Mouse (Mus musculus): ENCODE results near the gene Cdca3.

Gene Cdca3

DNA sequence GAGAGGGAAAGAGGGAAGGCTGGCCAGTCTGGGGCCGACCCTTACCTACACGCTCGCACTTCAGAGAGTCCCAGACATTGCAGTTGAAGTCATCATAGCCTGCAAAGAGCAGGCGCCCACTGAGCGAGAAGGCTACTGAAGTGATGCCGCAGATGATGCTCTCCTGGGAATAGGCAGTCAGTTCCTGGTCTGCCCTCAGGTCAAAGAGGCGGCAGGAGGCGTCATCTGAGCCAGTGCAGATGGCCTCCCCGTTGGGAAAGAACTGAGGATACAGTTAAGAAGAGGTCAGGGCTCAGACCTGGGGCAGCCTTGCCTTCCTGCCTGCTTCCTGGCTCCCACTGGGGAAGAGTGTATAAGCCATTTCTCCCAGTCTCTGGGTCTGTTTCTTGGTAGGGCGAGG lies 6.2 kb downstream of the Cdca3 start:
- DNase-seq = no peak

DNA sequence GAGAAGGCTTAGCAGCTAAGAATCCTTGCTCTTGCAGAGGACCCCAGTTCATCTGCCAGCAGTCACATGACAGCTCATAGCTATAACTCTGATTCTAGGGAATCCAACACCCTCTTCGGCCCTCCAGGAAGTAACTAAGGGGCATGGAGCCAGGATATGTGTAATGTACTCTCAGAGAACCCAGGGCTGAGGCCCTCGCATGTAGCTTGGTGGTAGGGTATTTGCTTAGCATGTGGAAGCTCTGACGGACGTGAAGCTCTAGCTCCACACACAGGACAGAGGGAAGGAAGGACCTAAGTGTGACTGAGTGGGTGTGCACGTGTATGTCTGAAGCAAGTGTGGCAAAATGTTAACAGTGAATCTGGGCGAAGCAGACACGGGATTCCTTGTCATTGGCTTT lies 7.1 kb downstream of the Cdca3 start:
- no peak for DNase-seq

DNA sequence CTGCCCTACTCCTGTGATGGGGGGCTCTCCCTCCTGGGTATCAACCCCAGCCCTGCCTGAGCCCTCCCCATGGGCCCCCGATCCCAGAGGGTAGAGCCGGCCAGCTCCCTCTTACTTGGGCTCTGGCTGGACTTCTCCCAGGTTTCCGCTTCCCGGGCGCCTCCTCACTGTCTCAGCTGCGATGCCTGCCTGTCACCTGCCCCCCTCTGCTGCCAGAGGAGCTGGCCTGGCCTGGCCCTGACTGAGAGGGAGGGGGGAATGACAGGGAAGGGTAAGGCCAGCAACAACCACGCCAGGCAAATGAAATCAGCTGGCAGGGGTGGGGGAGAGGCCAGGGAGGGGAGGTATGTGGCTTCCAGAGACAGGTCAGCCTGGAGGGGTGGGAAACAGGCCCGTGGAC lies 10.5 kb downstream of the Cdca3 start:
- DNase-seq = peak; percentile 68 to 71

DNA sequence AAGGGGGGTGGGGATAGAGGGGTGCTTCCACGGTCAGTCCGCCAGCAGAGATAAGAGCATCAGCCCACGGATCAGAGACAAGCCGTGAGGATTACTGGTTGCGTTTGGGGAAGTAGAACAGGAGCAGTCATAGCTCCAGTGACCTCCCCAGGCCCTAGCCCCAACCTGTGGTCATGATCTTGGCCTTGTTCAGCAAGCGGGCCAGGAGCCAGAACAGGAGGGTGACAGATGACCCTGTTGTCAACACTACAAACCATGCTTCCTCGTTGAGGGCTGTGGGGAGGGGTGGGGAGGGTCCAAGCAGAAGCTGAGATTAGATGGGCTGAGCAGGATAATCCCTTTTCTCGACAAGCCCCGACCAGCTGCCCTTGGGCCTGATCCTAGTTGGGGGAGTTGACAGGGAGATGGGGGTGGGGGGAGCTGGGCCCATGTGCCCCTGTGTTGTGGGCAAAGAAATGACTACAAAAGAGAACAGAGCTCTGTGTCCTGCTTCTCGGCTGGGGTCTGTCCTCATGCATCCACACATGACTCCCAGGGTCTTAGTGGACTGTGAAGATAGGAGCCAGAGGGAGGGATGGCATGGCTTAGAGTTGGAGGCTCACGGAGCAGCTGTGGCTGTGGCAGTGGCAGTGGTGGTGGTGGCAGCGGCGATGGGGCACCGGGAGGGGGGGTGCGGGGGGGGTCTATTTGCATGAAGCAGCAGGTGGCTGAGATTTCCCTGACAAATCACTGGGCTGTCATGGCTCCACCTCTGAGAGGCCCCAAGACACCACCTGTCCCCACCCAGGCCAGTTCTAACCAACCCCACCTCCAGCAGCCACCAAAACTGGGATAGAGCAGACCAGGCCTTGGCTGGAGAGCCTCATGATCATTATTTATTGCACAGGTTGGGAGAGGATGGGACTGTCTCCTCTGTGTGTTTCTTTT lies 11.2 kb downstream of the Cdca3 start, which contains the start of gene Gnb3:
Gnb3 (minus strand) TSS at position 35 of the 927 bp plus-strand sequence.
- DNase-seq = peak; percentile 70 to 73

- DNase-seq = peak; percentile 98 to 99
Measured at GRCm38 (mm10) chr6:124847305-124847704, 18.0 kb downstream of the Cdca3 start.

DNA sequence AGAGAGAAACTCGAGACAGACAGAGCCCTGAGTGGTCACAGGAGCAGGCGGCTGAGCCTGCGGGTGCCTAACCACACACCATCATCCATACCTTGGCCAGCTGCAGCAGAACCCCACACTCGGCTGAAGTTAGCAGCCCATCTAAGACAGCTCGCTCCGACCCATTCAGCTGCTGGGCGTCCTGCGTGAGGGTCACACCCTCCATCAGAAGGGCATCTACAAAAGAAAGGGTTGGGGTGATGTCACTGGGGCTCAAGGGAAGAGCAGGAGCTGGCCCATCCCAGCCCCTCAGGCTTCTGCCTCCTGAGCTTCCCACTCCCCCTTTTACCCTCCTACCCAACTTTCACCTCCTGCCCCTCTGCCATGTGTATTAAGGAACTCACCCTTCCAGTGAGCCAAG lies 21.2 kb downstream of the Cdca3 start:
- no peak for DNase-seq

DNA sequence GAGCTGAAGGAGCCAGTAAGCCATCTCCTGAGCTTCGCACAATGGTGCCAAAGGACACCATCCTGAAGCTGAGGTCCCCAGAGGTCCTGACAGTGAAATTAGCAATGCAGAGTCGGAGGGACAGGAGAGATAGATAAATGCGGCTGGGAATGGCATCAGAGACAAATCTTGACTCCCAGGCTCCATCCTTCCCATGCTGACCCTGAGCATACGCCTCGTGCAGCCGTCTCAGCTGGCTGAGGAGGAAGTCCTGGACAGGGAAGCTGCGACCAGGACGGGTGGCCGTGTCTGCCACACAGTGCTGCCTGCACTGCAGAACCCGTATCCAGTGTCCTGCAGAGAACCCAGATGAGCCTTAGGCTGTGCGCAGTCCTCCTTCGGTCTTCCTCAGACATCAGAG lies 25.3 kb downstream of the Cdca3 start:
- DNase-seq = no peak

GRCm38 (mm10) chr6:124856321-124856720 lies 27.0 kb downstream of the Cdca3 start:
- peak; percentile 84 to 86 for DNase-seq

DNA sequence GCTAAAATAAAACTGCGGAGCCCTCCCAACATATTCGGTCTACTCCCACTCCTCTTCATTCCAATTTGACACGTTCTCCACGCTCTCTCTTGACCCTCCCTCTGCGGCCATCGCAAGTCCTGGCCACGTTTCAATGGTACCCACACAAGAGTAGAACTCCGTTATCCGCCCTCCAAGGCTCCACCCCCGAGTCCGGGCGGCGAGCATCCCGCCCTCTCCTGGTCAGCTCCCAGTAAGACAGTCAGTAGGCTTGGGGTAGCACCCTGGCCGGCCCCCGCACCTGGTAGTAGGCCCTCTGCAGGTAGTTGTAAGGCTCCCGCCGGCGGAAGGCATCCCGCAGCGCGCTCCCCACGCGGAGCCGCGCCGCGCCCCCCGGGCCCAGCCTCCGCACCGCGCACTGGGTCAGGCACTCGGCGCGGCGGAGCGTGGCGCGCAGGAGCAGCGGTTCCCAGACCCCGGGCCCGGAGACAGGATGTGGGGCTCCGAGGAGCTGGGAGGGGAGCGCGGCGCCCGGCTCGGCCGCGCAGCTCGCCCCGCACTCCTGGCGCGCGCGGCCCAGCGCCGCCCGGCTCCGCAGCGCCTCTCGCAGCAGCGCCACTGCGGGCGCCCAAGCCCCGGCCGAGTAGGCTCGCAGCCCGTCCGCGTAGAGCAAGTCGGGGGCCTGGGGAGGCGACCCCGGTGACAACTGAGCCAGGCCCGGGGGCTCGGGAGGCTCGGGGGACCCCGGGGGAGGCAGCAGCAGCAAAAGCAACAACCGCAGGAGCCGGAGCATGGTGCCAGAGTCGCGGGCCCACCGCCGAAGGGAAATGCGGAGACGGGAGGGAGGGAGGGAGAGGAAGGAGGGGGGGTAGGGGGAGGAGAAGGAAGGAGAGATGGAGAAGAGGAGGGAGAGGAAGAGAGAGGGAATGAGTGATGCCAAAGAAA lies 27.8 kb downstream of the Cdca3 start, which contains the start of gene P3h3:
P3h3 (minus strand) TSS at position 837 of the 924 bp plus-strand sequence.
- peak; percentile 95 for DNase-seq

DNA sequence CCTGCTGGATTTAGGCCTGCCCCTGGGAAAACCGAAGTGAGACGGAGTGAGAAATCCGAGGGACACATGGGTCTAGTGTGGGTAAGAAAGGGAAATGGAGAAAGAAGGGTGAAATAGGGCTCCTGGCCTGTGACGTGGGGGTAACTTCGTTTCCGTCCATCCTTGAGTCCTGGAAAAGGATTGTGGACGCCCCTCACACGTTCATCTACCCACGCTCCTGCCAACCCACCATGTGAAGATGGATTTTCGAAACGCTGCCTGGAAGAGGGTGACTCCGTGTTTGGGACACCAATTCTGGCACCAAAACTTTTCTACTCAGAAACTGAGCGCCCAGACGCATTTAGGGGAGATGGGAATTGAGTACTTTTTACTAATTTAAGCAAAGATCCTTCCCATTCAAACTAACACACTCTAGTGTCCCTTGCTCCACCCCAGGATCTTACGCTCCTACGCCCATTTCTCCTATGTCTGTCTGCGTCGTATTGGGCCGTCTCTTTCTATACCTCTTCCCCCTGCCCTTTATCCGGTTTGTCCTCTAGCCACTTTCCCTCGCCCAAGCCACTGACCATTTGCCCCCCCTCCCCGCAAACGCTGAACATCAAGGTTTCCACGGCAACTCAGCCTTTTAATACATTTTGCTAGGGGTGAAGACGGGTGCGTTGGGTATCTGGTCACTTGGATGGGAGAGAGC lies 28.6 kb downstream of the Cdca3 start:
- DNase-seq = peak; percentile 35 to 48

DNA sequence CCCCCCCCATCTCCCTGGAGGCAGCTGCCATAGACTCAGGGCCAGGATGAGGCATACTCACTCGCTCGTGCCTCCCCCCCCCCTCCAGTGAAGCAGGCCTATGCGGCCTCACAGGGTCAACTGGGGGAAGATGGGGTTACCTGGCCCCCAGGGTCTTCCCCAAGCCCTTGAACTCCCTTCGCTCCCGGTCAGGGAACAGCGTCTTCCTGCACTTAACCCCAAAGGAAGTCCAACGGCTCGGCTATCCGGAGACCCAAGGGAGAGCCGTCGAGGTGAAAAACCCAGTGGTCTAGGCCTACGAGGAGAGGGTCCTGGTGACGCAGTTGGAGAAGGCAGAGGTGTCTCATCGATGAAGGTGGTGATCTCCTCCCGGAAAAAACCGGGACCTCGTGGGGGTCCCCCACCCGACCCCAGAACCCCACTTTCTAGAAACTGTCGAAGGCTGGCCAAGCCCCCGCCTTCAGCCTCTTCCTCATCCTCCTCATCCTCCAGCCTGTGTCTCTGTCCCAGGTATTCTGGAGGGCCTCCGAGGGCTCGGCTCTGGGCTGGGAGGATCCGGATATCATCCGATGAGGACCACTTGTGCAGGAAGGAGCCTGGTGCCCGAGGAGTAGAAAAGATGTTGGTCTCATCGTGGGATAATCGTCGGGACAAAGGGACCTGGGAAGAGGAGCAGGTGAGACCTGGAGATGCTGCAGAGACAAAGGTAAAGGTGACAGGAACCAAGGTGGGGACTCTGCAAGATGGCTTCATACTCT lies 29.4 kb downstream of the Cdca3 start:
- peak in 1 of 2 experiments; percentile 25 for DNase-seq

DNA sequence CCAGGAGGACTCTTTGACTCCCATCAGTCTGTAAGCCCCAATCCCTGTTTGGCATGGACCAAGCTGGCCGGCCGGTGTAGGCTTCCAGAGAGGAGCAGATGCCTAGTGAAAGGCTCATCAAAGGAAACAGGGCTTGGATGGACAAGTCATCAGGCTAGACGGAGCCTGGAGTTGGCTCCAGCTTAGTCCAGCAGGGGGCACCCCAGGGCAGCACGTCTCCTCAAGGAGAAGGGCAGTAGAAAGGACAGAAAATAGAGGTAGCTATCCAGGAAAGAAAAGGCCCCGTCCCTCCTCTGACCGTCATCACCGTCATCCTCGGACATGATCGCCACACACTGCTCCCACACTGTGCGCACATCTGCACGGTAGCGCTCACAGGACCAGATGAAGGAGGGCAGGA lies 30.4 kb downstream of the Cdca3 start:
- DNase-seq = peak; percentile 97 to 98

GRCm38 (mm10) chr6:124860511-124860910 lies 31.2 kb downstream of the Cdca3 start:
- peak in 1 of 2 experiments; percentile 37 for DNase-seq

DNA sequence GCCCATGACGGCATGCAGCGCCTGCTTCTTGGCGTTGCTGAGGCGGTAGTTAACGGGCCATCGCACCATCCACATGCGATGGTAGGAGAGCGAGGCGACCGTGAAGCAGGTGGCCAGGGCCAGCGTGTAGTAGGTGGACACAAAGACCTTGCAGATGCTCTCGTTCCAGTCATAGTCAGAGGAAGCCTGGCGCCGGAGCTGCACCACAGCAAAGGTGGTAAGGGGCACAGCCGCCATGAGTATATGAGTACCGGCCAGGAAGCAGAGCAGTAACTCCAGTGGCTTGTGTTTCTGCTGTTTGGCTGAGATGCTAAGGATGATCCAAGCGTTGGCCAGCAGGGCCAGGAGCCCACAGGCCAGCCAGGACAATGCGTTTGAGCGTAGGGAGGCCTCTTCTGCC lies 31.9 kb downstream of the Cdca3 start:
- DNase-seq = peak; percentile 63 to 64

DNA sequence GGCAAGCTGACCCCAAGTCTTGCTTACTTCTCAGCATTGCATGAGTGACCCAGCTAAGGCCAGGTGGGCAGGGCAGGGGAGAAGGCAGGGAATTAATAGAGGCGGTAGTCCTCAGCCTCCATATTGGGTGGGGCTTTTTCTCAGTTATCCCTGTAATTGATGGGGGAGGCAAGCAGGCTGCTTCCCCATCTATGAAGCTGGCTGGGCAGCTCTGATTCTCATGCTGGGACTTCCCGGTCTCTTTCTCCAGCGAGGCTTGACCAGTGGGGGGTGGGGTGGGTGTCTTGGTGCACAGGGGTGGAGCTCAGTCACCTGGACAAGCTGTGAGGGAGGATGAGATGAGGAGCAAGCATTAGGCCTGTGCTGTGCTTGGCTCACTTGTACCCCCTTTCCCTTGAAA lies 32.5 kb downstream of the Cdca3 start:
- DNase-seq = peak; percentile 53 to 55

DNA sequence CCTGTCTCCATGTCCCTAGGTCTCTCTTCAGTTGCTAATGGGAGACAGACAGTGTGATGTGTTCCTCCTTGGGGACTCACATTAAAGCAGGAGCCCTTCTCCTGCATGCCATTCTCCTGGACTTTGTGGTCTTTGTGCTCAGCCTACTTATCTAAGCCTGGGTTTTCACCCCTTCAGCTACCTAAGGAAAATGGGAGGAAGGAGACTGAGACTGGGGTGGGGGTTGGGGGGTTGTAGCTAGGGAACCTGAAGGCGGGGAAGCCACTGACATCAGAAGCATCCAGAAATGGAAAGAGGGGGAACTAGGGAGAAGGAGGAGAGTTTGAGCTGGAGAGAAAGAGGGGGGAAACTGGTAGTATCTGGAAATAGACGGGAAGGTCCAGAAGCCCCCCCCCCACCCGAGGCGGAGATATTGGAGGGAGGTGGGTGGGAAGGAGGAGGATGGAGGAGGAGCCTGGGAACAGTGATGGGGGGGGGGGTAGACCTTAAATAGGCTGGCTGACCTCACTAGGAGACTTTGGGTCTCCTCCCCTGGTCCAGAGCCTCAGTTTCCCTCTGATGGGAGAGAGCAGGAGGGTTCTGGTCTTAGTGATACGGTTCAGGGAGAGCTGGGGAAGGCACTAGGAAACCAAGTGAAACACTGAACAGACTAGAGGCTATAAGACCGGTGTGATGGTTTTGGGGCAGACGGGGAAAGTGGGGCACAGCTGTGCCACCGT lies 33.2 kb downstream of the Cdca3 start:
- peak; percentile 41 to 50 for DNase-seq

DNA sequence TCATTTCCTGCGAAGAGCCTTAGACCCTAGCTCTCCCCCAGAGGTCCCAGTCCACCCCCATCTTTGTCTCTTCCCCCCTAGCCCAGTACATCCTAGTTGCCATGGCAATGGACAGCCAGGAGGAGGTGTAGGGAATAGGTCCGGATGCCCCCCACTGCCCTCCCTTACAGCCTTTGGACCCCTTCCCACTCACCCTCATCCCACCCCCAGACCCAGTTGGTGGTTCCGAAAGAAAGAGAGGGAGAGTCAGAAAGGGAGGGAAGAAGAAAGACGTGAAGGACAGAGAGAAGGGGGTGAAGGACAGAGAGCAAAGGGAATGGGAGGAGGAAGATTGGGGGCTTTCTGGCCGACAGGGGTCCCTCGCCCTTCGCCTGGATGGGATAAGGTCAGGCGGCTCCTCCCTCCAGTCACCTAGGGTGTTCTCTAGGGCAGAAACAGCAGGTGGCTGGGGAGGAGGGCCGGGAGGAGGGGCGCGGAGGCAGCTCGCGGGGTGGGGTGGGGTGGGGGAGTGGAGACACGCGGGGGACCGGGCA lies 33.8 kb downstream of the Cdca3 start:
- DNase-seq = peak; percentile 69 to 79

GRCm38 (mm10) chr6:124863658-124864298 lies 34.4 kb downstream of the Cdca3 start, which contains the start of gene Gpr162:
Gpr162 (minus strand) TSS chr6:124863983.
- DNase-seq = peak; percentile 90

DNA sequence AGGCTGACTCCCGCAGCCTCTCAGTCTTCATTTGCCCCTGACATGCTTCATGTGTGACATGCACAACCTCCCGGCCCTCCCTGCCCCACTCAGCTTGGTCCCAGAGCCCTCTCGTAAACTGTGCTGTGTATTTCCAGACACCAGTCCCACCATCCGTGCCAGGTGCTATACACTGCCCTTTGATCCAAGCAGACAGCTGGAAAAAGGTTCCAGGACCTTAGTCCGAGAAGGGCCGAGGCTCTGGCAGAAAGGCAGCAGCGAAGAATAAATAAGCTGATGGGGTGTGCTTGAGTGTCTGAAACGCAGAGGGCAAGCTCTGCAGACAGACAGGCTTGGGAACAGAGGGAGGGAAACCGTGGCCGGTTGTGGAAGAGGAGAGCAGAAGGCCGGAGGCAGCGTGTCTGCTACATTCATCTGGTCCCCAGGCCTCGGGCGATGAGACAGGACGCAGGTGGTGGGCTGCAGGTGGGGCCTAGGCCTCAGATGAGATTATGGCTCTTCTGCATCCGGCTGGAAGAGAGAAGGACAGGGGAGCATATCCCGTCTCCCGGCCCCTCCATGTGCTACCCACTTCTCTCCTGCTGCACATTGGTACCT lies 36.5 kb downstream of the Cdca3 start:
- DNase-seq = peak; percentile 68 to 74

DNA sequence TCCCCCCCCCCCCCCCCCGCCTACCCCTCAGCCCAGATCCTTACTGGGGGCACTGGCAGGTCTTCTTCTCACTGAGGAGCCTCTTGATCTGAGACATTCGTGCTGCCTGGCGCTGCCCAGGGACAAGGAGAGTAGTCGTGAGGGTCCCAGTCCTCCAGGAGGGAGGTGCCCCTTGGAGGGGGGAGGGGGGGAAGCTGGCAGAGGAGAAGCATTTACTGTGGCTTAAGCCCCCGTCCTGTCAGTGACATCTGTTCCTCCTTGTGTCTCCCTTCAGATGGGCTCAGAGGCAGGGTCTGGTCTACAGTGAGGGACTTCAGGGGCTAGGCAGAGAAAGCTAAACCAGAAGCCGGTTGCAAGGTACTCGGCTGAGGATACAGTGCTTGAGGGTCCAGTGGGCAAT lies 37.2 kb downstream of the Cdca3 start:
- DNase-seq = peak; percentile 48 to 61
